Mouse (Mus musculus) kidney, embryonic 16.5 days (tissue): ENCODE measurements around the gene Myl10. TPM values are rescaled to one million over a fixed set of nuclear protein-coding genes. Genes with fewer than 3 reads are reported as not detected.
"Not testable (repeated sequence)": the region's sequence is repeated elsewhere in the genome, so short reads cannot be mapped to it uniquely, and the experiment has no call there.

Experiments
- ATAC-seq: fragments of 200-750 bp; cut with Nextera tagmentation; 2 replicates; pipeline ENCODE4 v1.8.0; 2017; ENCODE audit warnings: moderate TSS enrichment; ENCODE audit not compliant: low FRiP score, low TSS enrichment
- H3K27ac ChIP-seq: fragments of 300-500 bp; sonication (generic); 2 replicates; pipeline ENCODE4 v1.5.1; 2014; ENCODE audit warnings: low read length
- H3K27me3 ChIP-seq: fragments of 300-500 bp; sonication (generic); 2 replicates; pipeline ENCODE4 v1.6.1; 2014; ENCODE audit warnings: low read length, control low read depth, mixed read lengths; ENCODE audit not compliant: insufficient read depth
- H3K36me3 ChIP-seq: fragments of 300-500 bp; sonication (generic); 2 replicates; pipeline ENCODE4 v1.6.1; 2014; ENCODE audit warnings: low read length, control low read depth, mixed read lengths; ENCODE audit not compliant: insufficient read depth
- H3K4me1 ChIP-seq: fragments of 300-500 bp; sonication (generic); 2 replicates; pipeline ENCODE4 v1.6.1; 2014; ENCODE audit warnings: low read length, control low read depth, mixed read lengths; ENCODE audit not compliant: insufficient read depth
- H3K4me2 ChIP-seq: fragments of 300-500 bp; sonication (generic); replicated peaks from 2 replicates; pipeline ENCODE4 v1.6.1; 2014; ENCODE audit warnings: low read depth, low read length
- H3K4me3 ChIP-seq: fragments of 300-500 bp; sonication (generic); 2 replicates; pipeline ENCODE4 v1.5.1; 2014; ENCODE audit warnings: mild to moderate bottlenecking, low read length
- H3K9ac ChIP-seq: fragments of 300-500 bp; sonication (generic); replicated peaks from 2 replicates; pipeline ENCODE4 v1.6.1; 2014; ENCODE audit warnings: low read length
- H3K9me3 ChIP-seq: fragments of 300-500 bp; sonication (generic); 2 replicates; pipeline ENCODE4 v1.6.1; 2016; ENCODE audit warnings: low read length, control low read depth
- WGBS: fragments of 180-500 bp; shearing (Covaris S2); extraction: QIAGEN DNeasy Blood & Tissue Kit; methylation state at CpG from one replicate; pipeline ENCODE4 v1.1.7; 2014; 5-methylcytosine and 5-hydroxymethylcytosine counted together
- polyA plus RNA-seq: library from polyadenylated mRNA; unstranded; fragments of >200 nt; fragmentation: Nextera tagmentation; extraction: Ambion mirVana; gene quantifications from 2 replicates; pipeline ENCODE4 v1.2.1, GENCODE M21; 2015

Myl10 gene
- polyA plus RNA-seq = not detected in 2 replicates

DNA sequence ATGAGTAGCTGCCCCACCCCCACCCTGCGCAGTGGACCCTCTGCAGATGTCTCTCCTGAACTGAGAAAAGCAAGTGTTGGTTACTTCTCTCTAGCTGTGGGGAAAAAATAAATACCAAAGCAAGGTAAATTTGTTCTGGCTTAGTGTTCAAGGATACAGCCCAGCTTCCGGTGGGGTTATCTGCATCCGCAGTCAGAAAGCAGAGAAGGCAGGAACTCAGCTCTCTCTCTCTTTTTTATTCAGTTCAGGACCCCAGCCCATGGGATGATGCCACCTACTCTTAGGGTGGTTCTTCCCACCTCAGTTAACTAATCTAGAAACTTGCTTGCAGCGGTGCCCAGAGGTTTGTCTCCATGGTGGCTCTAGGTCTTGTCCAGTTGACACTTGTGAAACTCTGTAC is at the start of gene Myl10:
Myl10 (plus strand) TSS at position 363 of the 400 bp plus-strand sequence.
- Histone ChIP-seq H3K36me3 (no peaks in the 10 kb centered on the region), H3K4me1 (peaks cover 7% of the 10 kb centered on the region; the same call in 1 of the 2 replicates), H3K9me3 (no peaks in the 10 kb centered on the region), H3K27me3 (no peaks in the 10 kb centered on the region), H3K4me3 (no peak within 1 kb of the TSS), H3K4me2 (no peak within 1 kb of the TSS), H3K27ac (no peak within 1 kb of the TSS), H3K9ac (no peak within 1 kb of the TSS)
- no peak for ATAC-seq
- 89% methylated on average over 4 of the region's 4 CpGs for WGBS

DNA sequence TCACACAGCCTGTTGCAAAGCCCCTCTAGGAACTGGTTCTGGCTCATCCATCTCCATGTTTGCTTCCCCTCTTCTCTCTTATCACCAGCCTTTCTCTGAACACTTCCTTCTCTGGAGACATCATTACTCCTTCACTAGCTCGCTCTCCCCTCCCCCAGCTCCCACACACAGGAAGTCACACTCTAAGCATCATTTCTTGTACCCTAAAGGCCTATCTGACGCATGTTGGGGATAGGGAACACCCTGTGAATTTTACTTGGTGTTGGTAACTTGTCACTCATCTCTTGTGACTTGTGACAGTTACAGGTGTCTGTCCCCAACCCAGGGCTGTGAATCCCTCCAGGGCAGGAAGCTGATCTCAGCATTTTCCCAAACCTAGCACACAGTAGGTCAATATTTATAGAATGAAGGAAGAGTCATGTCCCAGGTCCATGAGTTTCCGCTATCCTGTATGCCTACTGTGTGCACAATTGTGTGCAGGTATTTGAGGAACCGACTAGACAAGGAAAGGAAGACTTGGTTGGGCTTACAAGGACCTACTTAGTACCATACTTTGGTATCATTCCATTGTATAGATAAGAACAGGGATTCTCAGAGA is 46.1 kb upstream of the Myl10 start:
- no peaks in the 10 kb centered on the region for H3K27me3 ChIP-seq
- H3K4me1 ChIP-seq = no peaks in the 10 kb centered on the region
- no peaks in the 10 kb centered on the region; the same call in 1 of the 2 replicates for H3K9me3 ChIP-seq
- no peak overlapping the region for H3K9ac ChIP-seq
- H3K4me2 ChIP-seq = no peak overlapping the region
- H3K27ac ChIP-seq = no peak overlapping the region
- H3K36me3 ChIP-seq = no peaks in the 10 kb centered on the region
- H3K4me3 ChIP-seq = no peak overlapping the region
- WGBS = 87% methylated on average over 4 of the region's 4 CpGs
- no peak for ATAC-seq

DNA sequence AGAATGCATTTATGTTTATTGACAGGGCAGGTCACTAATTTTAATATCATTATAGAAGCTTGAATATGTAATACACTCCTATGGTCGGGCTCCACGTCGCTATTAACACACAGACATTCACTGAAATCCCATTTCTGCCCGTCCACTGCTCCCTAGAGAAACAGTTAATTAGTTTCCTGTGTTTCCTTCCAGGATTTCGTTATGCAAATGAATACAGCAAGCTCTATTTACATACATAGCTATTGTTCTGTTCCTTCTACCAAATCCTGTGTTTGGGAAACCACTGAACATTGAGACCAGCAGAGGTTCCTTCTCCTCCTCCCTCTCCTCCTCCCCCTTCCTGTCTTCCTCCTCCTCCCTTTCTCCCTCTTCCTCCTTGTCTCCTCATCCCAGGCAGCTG is 43.9 kb upstream of the Myl10 start:
- no peaks in the 10 kb centered on the region for H3K36me3 ChIP-seq
- no peaks in the 10 kb centered on the region; the same call in 1 of the 2 replicates for H3K9me3 ChIP-seq
- 69% methylated on average over 5 of the region's 5 CpGs for WGBS
- ATAC-seq = no peak
- H3K4me2 ChIP-seq = no peak overlapping the region
- no peak overlapping the region for H3K9ac ChIP-seq
- no peaks in the 10 kb centered on the region for H3K4me1 ChIP-seq
- H3K27me3 ChIP-seq = no peaks in the 10 kb centered on the region
- no peak overlapping the region for H3K27ac ChIP-seq
- no peak overlapping the region for H3K4me3 ChIP-seq

DNA sequence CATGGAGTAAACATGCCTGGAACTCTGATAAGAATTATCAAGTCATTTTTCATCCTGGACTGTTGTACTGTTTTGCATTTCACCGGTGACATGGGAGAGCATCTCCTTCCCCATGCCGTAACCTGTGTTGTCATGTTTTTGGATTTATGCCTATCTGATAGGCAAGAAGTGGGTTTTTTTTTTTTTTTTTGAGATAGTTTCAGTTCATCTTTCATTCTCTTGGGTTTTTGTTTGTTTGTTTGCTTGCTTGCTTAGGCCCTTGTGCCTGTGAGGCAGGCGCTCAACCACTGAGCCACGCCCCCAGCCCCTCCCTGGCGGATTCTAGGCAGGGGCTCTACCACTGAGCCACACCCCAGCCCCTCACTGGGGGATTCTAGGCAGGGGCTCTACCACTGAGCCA is 43.3 kb upstream of the Myl10 start:
- Histone ChIP-seq H3K9me3 (no peaks in the 10 kb centered on the region; the same call in 1 of the 2 replicates), H3K4me1 (no peaks in the 10 kb centered on the region), H3K4me2 (no peak overlapping the region), H3K9ac (no peak overlapping the region), H3K36me3 (no peaks in the 10 kb centered on the region), H3K27me3 (no peaks in the 10 kb centered on the region), H3K27ac (no peak overlapping the region), H3K4me3 (no peak overlapping the region)
- 89% methylated on average over 5 of the region's 5 CpGs for WGBS
- ATAC-seq = no peak

DNA sequence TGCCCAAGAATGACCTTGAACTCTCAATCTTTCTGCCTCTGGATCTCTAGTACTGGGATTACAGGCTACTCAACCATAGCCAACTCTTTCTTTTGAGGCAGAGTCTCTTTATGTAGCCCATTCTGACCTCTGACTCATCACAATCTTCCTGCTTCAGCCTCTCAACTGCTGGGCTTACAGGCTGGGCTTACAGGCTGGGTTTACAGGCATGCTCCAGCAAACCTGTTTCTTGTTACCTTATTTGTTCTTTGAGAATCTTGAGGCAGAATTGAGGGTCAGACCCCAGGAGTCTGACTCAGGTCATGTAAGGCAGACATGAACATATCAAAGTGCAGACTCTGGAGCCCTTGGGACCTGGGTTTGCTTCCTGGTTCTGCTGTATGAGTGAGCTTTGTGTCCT is 38.5 kb upstream of the Myl10 start:
- no peaks in the 10 kb centered on the region for H3K27me3 ChIP-seq
- H3K4me2 ChIP-seq = no peak overlapping the region
- no peaks in the 10 kb centered on the region for H3K36me3 ChIP-seq
- H3K9me3 ChIP-seq = no peaks in the 10 kb centered on the region; the same call in 1 of the 2 replicates
- H3K9ac ChIP-seq = no peak overlapping the region
- H3K4me3 ChIP-seq = no peak overlapping the region
- H3K4me1 ChIP-seq = no peaks in the 10 kb centered on the region
- no peak overlapping the region for H3K27ac ChIP-seq
- no peak for ATAC-seq

DNA sequence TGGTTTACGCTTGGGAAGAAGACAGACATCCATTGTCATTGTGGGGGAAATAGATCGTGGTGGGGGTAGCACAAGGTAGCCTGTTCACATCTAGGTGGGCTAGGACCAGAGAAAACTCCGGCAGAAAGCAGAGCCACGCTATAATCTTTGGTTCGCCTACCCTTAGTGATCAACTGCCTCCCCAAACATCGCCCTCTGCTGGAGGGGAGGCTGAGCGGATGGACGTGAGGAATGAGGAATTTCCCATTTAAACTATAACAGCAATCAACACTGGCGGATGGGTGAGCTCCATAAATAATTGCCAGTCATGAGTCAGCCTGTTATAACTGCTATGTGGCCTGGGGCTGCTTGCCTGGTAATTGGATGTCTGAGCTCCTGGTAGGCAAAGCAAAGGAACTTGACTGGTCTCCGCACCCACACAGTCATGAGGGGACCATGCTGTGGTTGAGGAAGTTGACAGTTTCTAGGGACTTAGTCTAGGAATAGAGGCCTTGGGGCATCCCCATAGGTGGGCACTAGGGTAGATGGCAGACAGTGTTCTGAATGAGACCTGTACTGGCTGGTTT is 36.0 kb upstream of the Myl10 start:
- no peak overlapping the region for H3K4me3 ChIP-seq
- H3K27me3 ChIP-seq = no peaks in the 10 kb centered on the region
- no peak overlapping the region for H3K27ac ChIP-seq
- H3K4me2 ChIP-seq = no peak overlapping the region
- H3K4me1 ChIP-seq = no peaks in the 10 kb centered on the region
- WGBS = 71% methylated on average over 10 of the region's 10 CpGs
- H3K36me3 ChIP-seq = no peaks in the 10 kb centered on the region
- no peaks in the 10 kb centered on the region for H3K9me3 ChIP-seq
- no peak overlapping the region for H3K9ac ChIP-seq
- no peak for ATAC-seq

DNA sequence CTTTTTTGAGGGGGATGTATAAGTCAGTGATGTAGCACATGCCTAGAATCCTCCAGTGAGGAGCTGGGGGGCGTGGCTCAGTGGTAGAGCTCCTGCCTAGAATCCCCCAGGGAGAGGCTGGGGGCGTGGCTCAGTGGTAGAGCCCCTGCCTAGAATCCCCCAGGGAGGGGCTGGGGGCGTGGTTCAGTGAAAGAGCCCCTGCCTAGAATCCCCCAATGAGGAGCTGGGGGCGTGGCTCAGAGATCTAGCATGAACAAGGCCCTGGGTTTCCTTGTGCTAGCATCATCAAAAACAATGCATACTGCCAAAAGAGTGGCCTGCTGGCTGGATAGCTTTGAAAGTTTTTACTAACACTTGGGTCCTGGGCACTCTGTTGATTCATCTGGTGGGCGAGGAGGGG is 32.2 kb upstream of the Myl10 start:
- not testable (repeated sequence) for H3K9me3 ChIP-seq, H3K9ac ChIP-seq, H3K27me3 ChIP-seq, H3K36me3 ChIP-seq, H3K4me2 ChIP-seq, H3K4me3 ChIP-seq, H3K4me1 ChIP-seq, H3K27ac ChIP-seq, ATAC-seq
- 78% methylated on average over 5 of the region's 5 CpGs for WGBS

DNA sequence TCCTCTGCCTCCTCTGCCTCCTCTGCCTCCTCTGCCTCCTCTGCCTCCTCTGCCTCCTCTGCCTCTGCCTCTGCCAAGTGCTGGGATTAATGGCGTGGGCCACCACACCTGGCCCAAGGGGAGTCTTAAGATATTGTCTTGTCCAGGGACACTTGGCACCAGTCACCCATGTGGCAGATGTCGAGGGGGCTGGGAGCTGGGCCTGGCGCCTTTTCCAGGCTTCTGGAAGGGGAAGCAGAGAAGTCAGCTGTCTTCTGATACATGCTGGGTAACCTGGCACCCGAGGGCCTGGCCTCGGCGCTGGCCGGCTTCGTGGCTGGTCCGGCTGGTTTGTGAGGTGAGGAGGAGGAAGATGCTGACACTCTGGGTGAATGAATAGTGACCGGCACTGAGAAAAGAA is 30.7 kb upstream of the Myl10 start:
- WGBS = 71% methylated on average over 10 of the region's 10 CpGs
- Histone ChIP-seq H3K36me3 (no peaks in the 10 kb centered on the region), H3K9me3 (no peaks in the 10 kb centered on the region), H3K27ac (no peak overlapping the region), H3K4me1 (no peaks in the 10 kb centered on the region), H3K27me3 (peaks cover 5% of the 10 kb centered on the region; the same call in 1 of the 2 replicates), H3K4me3 (no peak overlapping the region), H3K9ac (no peak overlapping the region), H3K4me2 (no peak overlapping the region)
- ATAC-seq = no peak

DNA sequence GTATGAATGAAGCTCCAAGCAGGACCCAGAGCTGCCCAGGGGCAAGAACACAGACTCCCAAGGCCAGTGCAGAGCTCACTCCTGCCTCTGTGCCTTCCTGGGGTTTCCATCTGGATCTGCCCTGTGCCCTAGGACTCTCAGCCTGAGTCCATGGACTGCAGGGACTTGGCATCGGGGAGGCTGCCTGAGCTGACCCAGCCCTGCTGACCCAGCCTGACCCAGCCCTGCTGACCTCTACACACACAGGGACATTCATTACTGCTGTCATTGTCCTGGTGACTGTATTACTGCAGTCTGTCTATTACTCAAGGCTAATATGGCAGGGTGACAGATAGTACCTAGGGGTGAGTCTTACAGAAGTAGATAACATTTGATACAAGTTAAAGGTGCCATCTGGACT is 30.1 kb upstream of the Myl10 start:
- 13% methylated on average over 1 of the region's 1 CpGs for WGBS

DNA sequence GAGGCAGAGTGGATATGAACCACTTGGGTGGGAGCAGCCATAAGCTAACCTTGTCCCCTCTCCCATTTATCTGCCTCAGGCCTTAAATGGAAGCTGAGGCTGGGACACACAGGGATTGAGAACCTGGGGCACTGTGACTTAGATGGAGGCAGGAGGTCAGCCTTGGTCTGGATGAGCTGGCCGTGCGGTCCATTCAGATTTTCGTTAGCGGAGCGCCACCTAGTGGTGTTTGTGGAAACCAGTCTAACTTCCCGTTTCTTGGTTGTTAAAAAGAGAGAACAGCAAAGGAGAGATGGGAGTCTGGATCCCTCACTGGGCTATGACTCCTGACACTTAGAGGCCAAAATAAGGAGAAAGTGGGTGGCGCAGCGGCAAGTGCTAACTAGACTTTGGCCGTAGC is 28.4 kb upstream of the Myl10 start:
- H3K27ac ChIP-seq = no peak overlapping the region
- no peaks in the 10 kb centered on the region for H3K36me3 ChIP-seq
- H3K27me3 ChIP-seq = peaks cover 5% of the 10 kb centered on the region; the same call in 1 of the 2 replicates
- H3K4me1 ChIP-seq = no peaks in the 10 kb centered on the region
- no peak for ATAC-seq
- no peak overlapping the region for H3K4me2 ChIP-seq
- no peaks in the 10 kb centered on the region for H3K9me3 ChIP-seq
- no peak overlapping the region for H3K9ac ChIP-seq
- H3K4me3 ChIP-seq = no peak overlapping the region
- 4% methylated on average over 9 of the region's 9 CpGs for WGBS

More for the DNA sequence above, 30.1 kb upstream of the Myl10 start:
- no peak overlapping the region for H3K27ac ChIP-seq
- no peak overlapping the region for H3K4me2 ChIP-seq
- no peak for ATAC-seq
- H3K27me3 ChIP-seq = peaks cover 5% of the 10 kb centered on the region; the same call in 1 of the 2 replicates
- no peaks in the 10 kb centered on the region for H3K9me3 ChIP-seq
- H3K9ac ChIP-seq = no peak overlapping the region
- H3K36me3 ChIP-seq = no peaks in the 10 kb centered on the region
- H3K4me3 ChIP-seq = no peak overlapping the region
- no peaks in the 10 kb centered on the region for H3K4me1 ChIP-seq
